ENCODE assay signal across 29 mouse cellular contexts in genomic region chr6:39476617-39477016, GRCm38 (mm10). TPM values are rescaled to one million over a fixed set of nuclear protein-coding genes. Genes with fewer than 3 reads are reported as not detected.
A peak's percentile ranks its signal among the peaks of the same experiment; 100 is the strongest.
DNase-seq lines count a peak whose midpoint lies in the region; ATAC-seq lines count a peak whose summit lies in the region.
"Had no signal": no experiment of that assay in that cellular context is flagged by ENCODE, and none has a peak within 500 bp of the region (broad histone marks: within the 10 kb centered on the region; RNA-seq: fewer than 3 reads in every experiment).

No protein-coding gene starts in this region.

- no peaks in the 10 kb centered on the region for H3K9me3 ChIP-seq in heart, embryonic 13.5 days
- no peaks in the 10 kb centered on the region for H3K9me3 ChIP-seq in lung, embryonic 16.5 days (ENCODE audit: control insufficient read depth, low read length)
- H3K9me3 ChIP-seq in megakaryocyte, embryonic 14.5 days, result no peaks in the 10 kb centered on the region
- H3K9me3 ChIP-seq: embryonic facial prominence, embryonic 12.5 days; embryonic facial prominence, embryonic 15.5 days; G1E; heart, embryonic 15.5 days had no signal

- no peak overlapping the region for H3K4me2 ChIP-seq in heart, embryonic 13.5 days
- no peak overlapping the region for H3K4me2 ChIP-seq in lung, embryonic 16.5 days (ENCODE audit: low read depth, low read length)
- H3K4me2 ChIP-seq: embryonic facial prominence, embryonic 12.5 days; embryonic facial prominence, embryonic 15.5 days; heart, embryonic 11.5 days; heart, embryonic 15.5 days; hindbrain, embryonic 14.5 days had no signal

- no peak overlapping the region for H3K9ac ChIP-seq in heart, embryonic 13.5 days
- no peak overlapping the region for H3K9ac ChIP-seq in lung, embryonic 16.5 days (ENCODE audit: low read length)
- H3K9ac ChIP-seq: embryonic facial prominence, embryonic 12.5 days; embryonic facial prominence, embryonic 15.5 days; forebrain, postnatal 0 days; heart, embryonic 15.5 days; hindbrain, embryonic 14.5 days had no signal

- intact Hi-C loops in heart, postnatal 25 days (cut with DNase I), result no loop called here
- intact Hi-C loops in left cerebral cortex, postnatal 4 days (cut with DNase I), result no loop called here

- H3K36me3 ChIP-seq in heart, embryonic 13.5 days, result peaks cover 79% of the 10 kb centered on the region
- peaks cover 10% of the 10 kb centered on the region for H3K36me3 ChIP-seq in lung, embryonic 16.5 days (ENCODE audit: control insufficient read depth, insufficient read depth, low read length)
- H3K36me3 ChIP-seq in megakaryocyte, embryonic 14.5 days (replicated peaks; ENCODE audit: low read length), result peaks cover 2% of the 10 kb centered on the region
- H3K36me3 ChIP-seq: G1E had no signal

- H3K4me1 ChIP-seq in heart, embryonic 13.5 days, result peaks cover 24% of the 10 kb centered on the region
- peaks cover 23% of the 10 kb centered on the region for H3K4me1 ChIP-seq in lung, embryonic 16.5 days (replicated peaks; ENCODE audit: control insufficient read depth, insufficient read depth, low read length)
- peaks cover 59% of the 10 kb centered on the region for H3K4me1 ChIP-seq in megakaryocyte, embryonic 14.5 days

- H3K27me3 ChIP-seq in heart, embryonic 13.5 days (replicated peaks), result no peaks in the 10 kb centered on the region
- H3K27me3 ChIP-seq in lung, embryonic 16.5 days (ENCODE audit: control insufficient read depth, insufficient read depth, low read depth, low read length), result no peaks in the 10 kb centered on the region
- H3K27me3 ChIP-seq in megakaryocyte, embryonic 14.5 days (replicated peaks), result peaks cover 24% of the 10 kb centered on the region
- H3K27me3 ChIP-seq: CH12.LX; embryonic facial prominence, embryonic 12.5 days; embryonic facial prominence, embryonic 15.5 days; heart, embryonic 15.5 days; Patski had no signal

- no peak overlapping the region for H3K4me3 ChIP-seq in heart, embryonic 13.5 days
- H3K4me3 ChIP-seq in lung, embryonic 16.5 days (ENCODE audit: low read length), result no peak overlapping the region
- H3K4me3 ChIP-seq in megakaryocyte, embryonic 14.5 days (replicated peaks), result peak overlapping the region; percentile 50
- H3K4me3 ChIP-seq: embryonic facial prominence, embryonic 12.5 days; embryonic facial prominence, embryonic 15.5 days; gastrocnemius, adult 2 months; heart, embryonic 15.5 days had no signal

- no peak for ATAC-seq in heart, embryonic 13.5 days (ENCODE audit: extremely low read depth, insufficient number of reproducible peaks, low FRiP score, low TSS enrichment)
- ATAC-seq in lung, embryonic 16.5 days (ENCODE audit: low read depth), result peak; percentile 50
- no peak for ATAC-seq in megakaryocyte, adult 5-6 weeks (ENCODE audit: poor library complexity, severe bottlenecking)
- ATAC-seq: forebrain, embryonic 14.5 days; forebrain, postnatal 0 days; Patski had no signal

- 30% methylated on average over 1 of the region's 1 CpGs for WGBS in heart, embryonic 13.5 days
- 35% methylated on average over 1 of the region's 1 CpGs for WGBS in lung, embryonic 16.5 days

- peak overlapping the region; percentile 34; the same call in 1 of the 2 replicates for H3K27ac ChIP-seq in heart, embryonic 13.5 days (replicated peaks)
- peak overlapping the region; percentile 48; the same call in 1 of the 2 replicates for H3K27ac ChIP-seq in lung, embryonic 16.5 days (ENCODE audit: low read length)
- H3K27ac ChIP-seq: embryonic facial prominence, embryonic 12.5 days; embryonic facial prominence, embryonic 15.5 days; gastrocnemius, adult 2 months; heart, embryonic 15.5 days; hindbrain, embryonic 14.5 days had no signal

- no peak for DNase-seq in heart, postnatal 25 days (ENCODE audit: low spot score)
- DNase-seq in lung, postnatal 14 days, result no peak
- DNase-seq in 3T3-L1 (ENCODE audit: low read depth, low spot score), result peak; percentile 30
- no peak for DNase-seq in left cerebral cortex, postnatal 4 days
- DNase-seq: adrenal gland, postnatal 10 days; adrenal gland, postnatal 36 days; B cell, adult 2 months; cerebellum, adult 2 months; cerebellum, adult 9-11 months; cerebellum, postnatal 25 days; forebrain, postnatal 0 days; gastrocnemius, adult 2 months; gastrocnemius, postnatal 14 days; heart, adult 11 months; heart, postnatal 10 days; heart, postnatal 4 days had no signal

RNA-seq across cellular contexts. Expression of gene Mkrn1, which starts 56.4 kb away (rescaled TPM):
- polyA plus RNA-seq in heart, embryonic 13.5 days (2015; fragmentation: Nextera tagmentation; extraction: Ambion mirVana), result 67.2 and 83.4 TPM in 2 replicates
- 100 to 1,000 TPM in 1 of 2 experiments, 10 to 100 TPM in 1; 67.0 to 107 TPM for total RNA-seq in heart, postnatal 25 days (2021)
- polyA plus RNA-seq in lung, embryonic 16.5 days (2015; fragmentation: Nextera tagmentation; extraction: Ambion mirVana), result 60.4 and 68.9 TPM in 2 replicates
- 107 and 108 TPM in 2 replicates for polyA plus RNA-seq in megakaryocyte, embryonic 14.5 days (2012; ENCODE audit: insufficient read depth, low replicate concordance)
- total RNA-seq in megakaryocyte, adult 5-6 weeks (2015), result 108 and 111 TPM in 2 replicates
- 75.5 and 82.8 TPM in 2 replicates for total RNA-seq in megakaryocyte, adult 5-6 weeks (2017)
- total RNA-seq in left cerebral cortex, postnatal 4 days (2021), result 100 to 1,000 TPM; 178 to 181 TPM
